Mouse (Mus musculus) CH12.LX (cell line): ENCODE data around the gene Ddah2. TPM values are rescaled to one million over a fixed set of nuclear protein-coding genes. Genes with fewer than 3 reads are reported as not detected.

ENCODE experiments used
- DNase-seq: peaks from one replicate; pipeline ENCODE4 v3.0.0-alpha.2; 2013; ENCODE audit errors: extremely low read depth
- H3K27ac ChIP-seq: 2 replicates; pipeline ENCODE4 v1.5.1; 2012; ENCODE audit warnings: low read depth, mild to moderate bottlenecking, control low read depth, moderate library complexity; ENCODE audit not compliant: insufficient read depth
- H3K27me3 ChIP-seq: replicated peaks from 2 replicates; pipeline ENCODE3; 2012; ENCODE audit warnings: inconsistent platforms
- H3K36me3 ChIP-seq, 2 experiments: replicated peaks in 1 of 2; 2 replicates each; pipeline versions ENCODE3 to v1.6.1; 2012; ENCODE audit warnings: inconsistent platforms in 1 of 2, low read length in 1 of 2, mild to moderate bottlenecking in 1 of 2, mixed read lengths in 1 of 2, moderate library complexity in 1 of 2; ENCODE audit not compliant: control insufficient read depth in 1 of 2, insufficient read depth in 1 of 2
- H3K4me1 ChIP-seq, 2 experiments: 2 replicates each; pipeline ENCODE4 v1.6.1; 2012; ENCODE audit warnings: inconsistent platforms in 1 of 2, moderate library complexity in 1 of 2; ENCODE audit not compliant: insufficient read depth in 2 of 2, control insufficient read depth in 1 of 2
- H3K4me2 ChIP-seq: 2 replicates; pipeline ENCODE4 v1.6.1; 2012; ENCODE audit warnings: low read depth, mild to moderate bottlenecking, control low read depth; ENCODE audit not compliant: poor library complexity, insufficient read depth, severe bottlenecking
- H3K4me3 ChIP-seq, 3 experiments: fragments of 150-350 bp in 1 of 3; sonication (generic) in 1 of 3; replicated peaks in 1 of 3; 2 replicates each; pipeline versions ENCODE3 to v1.5.1; 2011 to 2012; ENCODE audit warnings: low read depth in 2 of 3, low read length in 2 of 3, mild to moderate bottlenecking in 2 of 3, moderate library complexity in 2 of 3, control low read depth in 1 of 3, improper control_type of control experiment in 1 of 3, inconsistent platforms in 1 of 3, mixed read lengths in 1 of 3; ENCODE audit not compliant: poor library complexity in 1 of 3
- H3K79me2 ChIP-seq: replicated peaks from 2 replicates; pipeline ENCODE4 v1.6.1; 2012; ENCODE audit warnings: mild to moderate bottlenecking, moderate library complexity; ENCODE audit not compliant: control insufficient read depth, poor library complexity, insufficient read depth, severe bottlenecking; ENCODE audit errors: extremely low read depth
- H3K9ac ChIP-seq: 2 replicates; pipeline ENCODE4 v1.6.1; 2012; ENCODE audit warnings: low read depth, mild to moderate bottlenecking, control low read depth, moderate library complexity; ENCODE audit not compliant: insufficient read depth
- H3K9me3 ChIP-seq: replicated peaks from 2 replicates; pipeline ENCODE3; 2012; ENCODE audit warnings: low read length, inconsistent platforms, mixed read lengths
- BHLHE40 ChIP-seq: IDR thresholded peaks from 2 replicates; pipeline ENCODE4 v1.6.1; 2011; ENCODE audit warnings: mild to moderate bottlenecking, low read depth, low read length, improper control_type of control experiment
- EP300 ChIP-seq: IDR thresholded peaks from 2 replicates; pipeline ENCODE4 v1.6.1; 2011; ENCODE audit warnings: low read length, improper control_type of control experiment
- ETS1 ChIP-seq: conservative IDR thresholded peaks from 2 replicates; pipeline ENCODE4 v1.6.1; 2012; ENCODE audit warnings: low read depth, mild to moderate bottlenecking, inconsistent platforms, low read length, improper control_type of control experiment, moderate library complexity
- GABPA ChIP-seq: IDR thresholded peaks from 2 replicates; pipeline ENCODE4 v1.6.1; 2012; ENCODE audit warnings: low read depth, low read length, improper control_type of control experiment, inconsistent platforms; ENCODE audit not compliant: insufficient replicate concordance
- HCFC1 ChIP-seq: IDR thresholded peaks from 2 replicates; pipeline ENCODE4 v1.6.1; 2012; ENCODE audit warnings: low read depth, mild to moderate bottlenecking, inconsistent platforms, low read length, improper control_type of control experiment
- JUND ChIP-seq: conservative IDR thresholded peaks from 2 replicates; pipeline ENCODE4 v1.6.1; 2011; ENCODE audit warnings: low read depth, low read length, improper control_type of control experiment
- KAT2A ChIP-seq: IDR thresholded peaks from 2 replicates; pipeline ENCODE4 v1.6.1; 2012; ENCODE audit warnings: low read length, improper control_type of control experiment, inconsistent platforms; ENCODE audit not compliant: insufficient replicate concordance
- MAFK ChIP-seq: IDR thresholded peaks from 2 replicates; pipeline ENCODE4 v1.6.1; 2011; ENCODE audit warnings: low read length, improper control_type of control experiment; ENCODE audit not compliant: insufficient replicate concordance
- MAX ChIP-seq: IDR thresholded peaks from 2 replicates; pipeline ENCODE4 v1.6.1; 2011; ENCODE audit warnings: low read length, improper control_type of control experiment
- MEF2A ChIP-seq: IDR thresholded peaks from 2 replicates; pipeline ENCODE4 v1.6.1; 2014; ENCODE audit warnings: low read depth, mild to moderate bottlenecking, inconsistent platforms, low read length, improper control_type of control experiment, borderline replicate concordance
- MXI1 ChIP-seq: IDR thresholded peaks from 2 replicates; pipeline ENCODE4 v1.6.1; 2011; ENCODE audit warnings: mild to moderate bottlenecking, low read depth, low read length, improper control_type of control experiment
- MYC ChIP-seq: IDR thresholded peaks from 2 replicates; pipeline ENCODE4 v1.6.1; 2011; ENCODE audit warnings: low read depth, mild to moderate bottlenecking, improper control_type of control experiment, low read length
- NELFE ChIP-seq: IDR thresholded peaks from 2 replicates; pipeline ENCODE4 v1.6.1; 2011; ENCODE audit warnings: low read depth, low read length, improper control_type of control experiment
- POLR2AphosphoS2 ChIP-seq: IDR thresholded peaks from 2 replicates; pipeline ENCODE4 v1.6.1; 2011; ENCODE audit warnings: low read depth, low read length, improper control_type of control experiment
- RAD21 ChIP-seq: IDR thresholded peaks from 2 replicates; pipeline ENCODE4 v1.6.1; 2011; ENCODE audit warnings: low read depth, mild to moderate bottlenecking, low read length, improper control_type of control experiment, moderate library complexity
- RCOR1 ChIP-seq: conservative IDR thresholded peaks from 2 replicates; pipeline ENCODE4 v1.6.1; 2012; ENCODE audit warnings: low read depth, mild to moderate bottlenecking, inconsistent platforms, low read length, improper control_type of control experiment
- SMC3 ChIP-seq: IDR thresholded peaks from 2 replicates; pipeline ENCODE4 v1.6.1; 2011; ENCODE audit warnings: low read depth, low read length, improper control_type of control experiment
- TCF12 ChIP-seq: IDR thresholded peaks from 2 replicates; pipeline ENCODE4 v1.6.1; 2014; ENCODE audit warnings: low read depth, mild to moderate bottlenecking, inconsistent platforms, low read length, improper control_type of control experiment
- UBTF ChIP-seq: IDR thresholded peaks from 2 replicates; pipeline ENCODE4 v1.6.1; 2012; ENCODE audit warnings: low read depth, mild to moderate bottlenecking, inconsistent platforms, low read length, improper control_type of control experiment, moderate library complexity
- USF2 ChIP-seq: conservative IDR thresholded peaks from 2 replicates; pipeline ENCODE4 v1.6.1; 2011; ENCODE audit warnings: low read depth, low read length, improper control_type of control experiment
- ZC3H11A ChIP-seq: IDR thresholded peaks from 2 replicates; pipeline ENCODE4 v1.6.1; 2012; ENCODE audit warnings: low read depth, mild to moderate bottlenecking, inconsistent platforms, low read length, improper control_type of control experiment
- ZNF384 ChIP-seq: IDR thresholded peaks from 2 replicates; pipeline ENCODE4 v1.6.1; 2012; ENCODE audit warnings: low read depth, low read length, improper control_type of control experiment, inconsistent platforms
- dilution Hi-C: fragments of 300-500 bp; cut with MboI; formaldehyde crosslinking; loops from 2 replicates; pipeline ENCODE4 v1.14.3; 2020; ENCODE audit warnings: low sequenced_read_pairs; ENCODE audit not compliant: extremely low pct_unique_long_range_greater_than_20kb, extremely low pct_ligation_motif_present
- in situ Hi-C: fragments of 300-500 bp; cut with MboI; formaldehyde crosslinking; loops from 3 replicates; pipeline ENCODE4 v1.14.3; 2019; ENCODE audit warnings: low sequenced_read_pairs, low pct_ligation_motif_present, low pct_unique_long_range_greater_than_20kb, mixed read lengths
- polyA plus RNA-seq: library from polyadenylated mRNA; unstranded; fragments of >175 nt; gene quantifications from 2 replicates; pipeline ENCODE4 v1.2.1, GENCODE M21; 2012; ENCODE audit warnings: low read depth; ENCODE audit not compliant: insufficient read length
- total RNA-seq, 2 experiments: library from RNA; depleted of rRNA; stranded (reverse); fragments of 300-350 nt in 1 of 2; fragments of >200 nt in 1 of 2; gene quantifications; 2 replicates each; pipeline ENCODE4 v1.2.3; 2012 to 2014

Ddah2 gene
- total and polyA plus RNA-seq, 3 experiments = 0.94 to 4.8 (median 3.4) TPM

GRCm38 (mm10) chr17:35012430-35012829 lies 46.4 kb upstream of the Ddah2 start:
- Histone ChIP-seq H3K4me3 (no peak overlapping the region), H3K79me2 (peaks cover 4% of the 10 kb centered on the region; the same call in 1 of the 2 replicates), H3K27ac (no peak overlapping the region), H3K4me1 (peaks cover 0 to 23% of the 10 kb centered on the region in 2 experiments; a peak in 2 of 4 replicates), H3K27me3 (no peaks in the 10 kb centered on the region), H3K9me3 (no peaks in the 10 kb centered on the region), H3K9ac (no peak overlapping the region), H3K4me2 (no peak overlapping the region), H3K36me3 (peaks cover 87 to 98% of the 10 kb centered on the region in 2 experiments)
- DNase-seq = no peak
- in situ Hi-C loops = loop anchor here (10.0 kb wide), 1 partner anchor 222 kb away; the partner anchor contains the start of genes Atp6v1g2 and Nfkbil1
- TF ChIP-seq JUND (no peak), ZC3H11A (no peak), NELFE (no peak), HCFC1 (no peak), KAT2A (no peak)
- dilution Hi-C loops = no loop called here

- in situ Hi-C loops (loop anchor here (10.0 kb wide), 1 partner anchor 222 kb away; the partner anchor contains the start of genes Atp6v1g2 and Nfkbil1), dilution Hi-C loops (no loop called here)
- H3K4me1 ChIP-seq = peaks cover 0 to 17% of the 10 kb centered on the region in 2 experiments; a peak in 2 of 4 replicates
- H3K9ac ChIP-seq = no peak overlapping the region
- TF ChIP-seq POLR2AphosphoS2 = no peak
- TF ChIP-seq USF2 = no peak
- no peak for TF ChIP-seq MXI1
- TF ChIP-seq MYC = no peak
- TF ChIP-seq MAFK = no peak
- TF ChIP-seq HCFC1 = no peak
- no peak for TF ChIP-seq GABPA
- TF ChIP-seq ETS1 = no peak
- no peak for TF ChIP-seq ZC3H11A
- H3K36me3 ChIP-seq = peaks cover 81 to 99% of the 10 kb centered on the region in 2 experiments
- no peak overlapping the region for H3K4me2 ChIP-seq
- H3K4me3 ChIP-seq = no peak overlapping the region
- peaks cover 3% of the 10 kb centered on the region; the same call in 1 of the 2 replicates for H3K79me2 ChIP-seq
- H3K27me3 ChIP-seq = no peaks in the 10 kb centered on the region
- no peak overlapping the region for H3K27ac ChIP-seq
- H3K9me3 ChIP-seq = no peaks in the 10 kb centered on the region
- no peak for DNase-seq
Observed at GRCm38 (mm10) chr17:35013221-35013620, 45.6 kb upstream of the Ddah2 start.

- no peak for DNase-seq
- Histone ChIP-seq H3K4me3 (no peak overlapping the region), H3K4me2 (no peak overlapping the region), H3K9me3 (no peaks in the 10 kb centered on the region), H3K79me2 (no peaks in the 10 kb centered on the region), H3K9ac (no peak overlapping the region), H3K36me3 (peaks cover 63 to 94% of the 10 kb centered on the region in 2 experiments), H3K27ac (no peak overlapping the region), H3K27me3 (no peaks in the 10 kb centered on the region), H3K4me1 (0 out of 4 replicates have a peak, but pooled peaks cover 0 to 2% of the 10 kb centered on the region in 2 experiments)
- in situ Hi-C loops (loop anchor here (10.0 kb wide), 1 partner anchor 220 kb away; the partner anchor contains the start of genes Atp6v1g2 and Nfkbil1), dilution Hi-C loops (no loop called here)
- TF ChIP-seq TCF12 (no peak), RCOR1 (no peak), RAD21 (no peak), GABPA (no peak), POLR2AphosphoS2 (no peak), UBTF (no peak), NELFE (no peak), EP300 (no peak), MEF2A (no peak), BHLHE40 (no peak), MAX (no peak), SMC3 (no peak), ZNF384 (no peak), JUND (no peak)
Observed at GRCm38 (mm10) chr17:35015296-35015695, 43.5 kb upstream of the Ddah2 start.
